Mouse (Mus musculus): ENCODE data around the gene Mcf2l.

- TF ChIP-seq CTCF (IDR thresholded peaks at IDR 0.05; ENCODE audit: insufficient read depth, low read depth, low read length) (no peak), POLR2A (IDR thresholded peaks at IDR 0.05; ENCODE audit: insufficient read depth, low read depth, low read length) (no peak)
Measured at GRCm38 (mm10) chr8:12956941-12957340, 83.3 kb downstream of the Mcf2l start.
